Mouse (Mus musculus) neural tube, embryonic 14.5 days (tissue): ENCODE measurements around the gene Zfp972. TPM values are rescaled to one million over a fixed set of nuclear protein-coding genes. Genes with fewer than 3 reads are reported as not detected.
A peak's percentile ranks its signal among the peaks of the same experiment; 100 is the strongest.
"Not testable (repeated sequence)": the region's sequence is repeated elsewhere in the genome, so short reads cannot be mapped to it uniquely, and the experiment has no call there.

Experiments used
- ATAC-seq: fragments of 200-750 bp; cut with Nextera tagmentation; 2 replicates; pipeline ENCODE4 v1.8.0; 2017; ENCODE audit warnings: low read depth, mild to moderate bottlenecking, moderate TSS enrichment, moderate library complexity
- H3K27ac ChIP-seq: fragments of 300-500 bp; sonication (generic); 2 replicates; pipeline ENCODE4 v1.5.1; 2014; ENCODE audit warnings: low read depth, mild to moderate bottlenecking, control low read depth, low read length, moderate library complexity, mixed read lengths
- H3K27me3 ChIP-seq: fragments of 300-500 bp; sonication (generic); 2 replicates; pipeline ENCODE4 v1.6.1; 2014; ENCODE audit warnings: low read length; ENCODE audit not compliant: control insufficient read depth, insufficient read depth
- H3K36me3 ChIP-seq: fragments of 300-500 bp; sonication (generic); 2 replicates; pipeline ENCODE4 v1.6.1; 2014; ENCODE audit warnings: low read length, mixed read lengths; ENCODE audit not compliant: control insufficient read depth, insufficient read depth
- H3K4me1 ChIP-seq: fragments of 300-500 bp; sonication (generic); 2 replicates; pipeline ENCODE4 v1.6.1; 2014; ENCODE audit warnings: low read length; ENCODE audit not compliant: control insufficient read depth, insufficient read depth
- H3K4me2 ChIP-seq: fragments of 300-500 bp; sonication (generic); 2 replicates; pipeline ENCODE4 v1.6.1; 2014; ENCODE audit warnings: mild to moderate bottlenecking, low read depth, low read length, control low read depth
- H3K4me3 ChIP-seq: fragments of 300-500 bp; sonication (generic); 2 replicates; pipeline ENCODE4 v1.5.1; 2014; ENCODE audit warnings: low read depth, low read length, control low read depth, mixed read lengths
- H3K9ac ChIP-seq: fragments of 300-500 bp; sonication (generic); replicated peaks from 2 replicates; pipeline ENCODE4 v1.6.1; 2014; ENCODE audit warnings: low read depth, mild to moderate bottlenecking, control low read depth, low read length, mixed read lengths
- H3K9me3 ChIP-seq: fragments of 300-500 bp; sonication (generic); 2 replicates; pipeline ENCODE4 v1.6.1; 2016; ENCODE audit warnings: low read length; ENCODE audit not compliant: control insufficient read depth
- WGBS: fragments of 180-500 bp; shearing (Covaris S2); extraction: QIAGEN DNeasy Blood & Tissue Kit; methylation state at CpG from one replicate; pipeline ENCODE4 v1.1.7; 2014; 5-methylcytosine and 5-hydroxymethylcytosine counted together
- polyA plus RNA-seq: library from polyadenylated mRNA; unstranded; fragments of >200 nt; fragmentation: Nextera tagmentation; extraction: Ambion mirVana; gene quantifications from 2 replicates; pipeline ENCODE4 v1.2.1, GENCODE M21; 2014

Gene Zfp972
- not detected in 2 replicates for polyA plus RNA-seq

DNA sequence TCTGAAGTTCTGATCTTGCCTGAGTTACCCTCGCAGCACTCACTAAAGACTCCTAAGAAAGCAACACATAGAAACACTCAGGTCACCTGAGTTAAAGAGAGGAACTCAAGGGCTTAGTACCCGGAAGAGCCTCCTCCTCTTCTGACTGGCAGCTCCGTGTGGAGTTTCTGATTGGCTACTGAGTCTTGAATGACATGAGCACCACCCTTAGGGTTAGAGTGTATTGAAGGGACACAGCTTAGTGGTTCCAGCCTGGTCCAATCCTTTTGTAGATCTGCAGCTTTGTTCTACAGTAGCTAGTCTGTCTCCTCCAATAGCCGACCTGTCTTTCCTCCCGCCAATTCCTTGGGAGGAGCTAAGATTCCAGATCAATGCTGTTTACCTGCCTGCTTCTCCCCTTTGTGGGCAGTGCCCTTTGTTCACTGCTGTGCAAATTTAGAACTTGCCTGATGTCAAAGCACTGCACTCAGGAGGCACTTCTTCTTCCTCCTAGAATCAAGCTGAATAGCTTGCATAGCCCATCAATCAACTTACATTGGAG is at the start of gene Zfp972:
Zfp972 (minus strand) TSS at position 51 of the 541 bp plus-strand sequence.
- 76% methylated on average over 4 of the region's 5 CpGs for WGBS
- H3K9ac ChIP-seq, H3K4me1 ChIP-seq, H3K9me3 ChIP-seq, H3K27me3 ChIP-seq, H3K36me3 ChIP-seq, ATAC-seq, H3K4me3 ChIP-seq, H3K27ac ChIP-seq, H3K4me2 ChIP-seq: not testable (repeated sequence)

DNA sequence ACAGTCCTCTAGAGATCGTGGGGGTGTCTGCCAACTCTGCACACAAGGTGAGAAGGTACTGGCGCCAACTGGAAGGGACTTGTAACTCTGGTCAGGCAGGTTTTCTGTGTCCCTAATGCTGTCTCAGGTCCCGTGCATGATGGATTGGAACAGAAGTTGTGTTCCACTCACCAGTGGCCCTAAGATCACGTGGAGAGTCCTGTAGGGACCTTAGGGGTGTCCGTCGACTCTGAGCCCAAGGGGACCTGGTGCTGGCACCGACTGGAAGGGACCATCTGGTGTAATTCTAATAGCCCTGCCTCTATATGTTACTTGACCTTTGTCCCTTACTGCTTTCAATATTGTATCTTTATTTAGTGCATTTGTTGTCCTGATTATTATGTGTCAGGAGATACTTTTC is 49.4 kb upstream of the Zfp972 start:
- not testable (repeated sequence) for H3K9me3 ChIP-seq, H3K27ac ChIP-seq, H3K4me2 ChIP-seq, H3K9ac ChIP-seq, H3K4me3 ChIP-seq, H3K36me3 ChIP-seq, H3K27me3 ChIP-seq, ATAC-seq, H3K4me1 ChIP-seq
- WGBS: 80% methylated on average over 6 of the region's 7 CpGs

- not testable (repeated sequence) for ATAC-seq, H3K27ac ChIP-seq, H3K36me3 ChIP-seq, H3K9me3 ChIP-seq, H3K9ac ChIP-seq, H3K27me3 ChIP-seq, H3K4me1 ChIP-seq
- 0% methylated on average over 4 of the region's 7 CpGs for WGBS
- peak within 1 kb of the TSS; percentile 30 for H3K4me3 ChIP-seq
- peak within 1 kb of the TSS; percentile 20; the same call in 1 of the 2 replicates for H3K4me2 ChIP-seq
Observed at GRCm38 (mm10) chr2:177957145-177957544, 31.7 kb upstream of the Zfp972 start, which contains the start of gene Gm14326. Gene Gm14326, minus strand, starts transcription at chr2:177957297.

GRCm38 (mm10) chr2:177956734-177957133 is 31.3 kb upstream of the Zfp972 start:
- not testable (repeated sequence) for H3K9me3 ChIP-seq, H3K27ac ChIP-seq, H3K36me3 ChIP-seq, ATAC-seq, H3K27me3 ChIP-seq, H3K4me1 ChIP-seq, H3K9ac ChIP-seq
- peak overlapping the region; percentile 20; the same call in 1 of the 2 replicates for H3K4me2 ChIP-seq
- peak overlapping the region; percentile 30 for H3K4me3 ChIP-seq
- 1% methylated on average over 15 of the region's 18 CpGs for WGBS

DNA sequence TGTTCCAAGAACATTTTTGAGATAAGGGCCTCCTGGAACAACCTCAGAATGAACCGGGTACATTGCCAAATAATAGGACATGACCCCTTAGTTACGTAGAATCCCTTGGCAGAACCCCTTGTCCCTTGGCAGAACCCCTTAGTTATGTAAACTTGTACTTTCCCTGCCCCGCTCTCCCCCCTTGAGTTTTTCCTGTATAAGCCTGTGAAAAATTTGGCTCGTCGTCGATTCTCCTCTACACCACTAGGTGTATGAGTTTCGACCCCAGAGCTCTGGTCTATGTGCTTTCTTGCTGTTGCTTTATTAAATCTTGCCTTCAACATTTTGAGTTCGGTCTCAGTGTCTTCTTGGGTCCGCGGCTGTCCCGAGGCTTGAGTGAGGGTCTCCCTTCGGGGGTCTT is 22.1 kb downstream of the Zfp972 start:
- not testable (repeated sequence) for H3K27ac ChIP-seq, H3K9me3 ChIP-seq, H3K4me3 ChIP-seq, H3K36me3 ChIP-seq, H3K4me2 ChIP-seq, ATAC-seq, H3K4me1 ChIP-seq, H3K9ac ChIP-seq, H3K27me3 ChIP-seq
- 95% methylated on average over 4 of the region's 12 CpGs for WGBS

DNA sequence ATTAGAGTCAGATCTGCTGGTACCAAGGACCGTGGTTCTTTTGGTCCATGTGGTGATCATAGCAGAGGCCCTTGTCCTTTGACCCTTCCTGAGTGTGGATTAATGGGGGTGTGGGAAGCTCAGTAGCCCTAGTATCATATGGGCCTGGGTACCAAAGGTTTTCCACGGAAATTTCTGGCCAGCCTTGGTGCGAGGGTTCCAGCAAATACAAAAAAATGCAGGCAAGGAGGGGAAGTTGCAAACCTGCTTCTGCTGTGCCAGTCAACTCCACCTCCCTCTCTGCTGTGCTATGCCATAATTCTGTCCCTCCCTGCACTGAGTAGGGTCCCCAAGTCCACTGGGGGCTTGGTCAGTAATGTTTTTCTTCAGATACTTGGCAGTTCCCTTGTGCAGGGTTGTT is 27.2 kb downstream of the Zfp972 start:
- WGBS: 74% methylated on average over 2 of the region's 3 CpGs
- H3K4me3 ChIP-seq, H3K9me3 ChIP-seq, H3K36me3 ChIP-seq, H3K9ac ChIP-seq, H3K27ac ChIP-seq, H3K27me3 ChIP-seq, ATAC-seq, H3K4me1 ChIP-seq, H3K4me2 ChIP-seq: not testable (repeated sequence)

- H3K27me3 ChIP-seq, H3K4me2 ChIP-seq, H3K27ac ChIP-seq, H3K4me1 ChIP-seq, H3K9me3 ChIP-seq, H3K36me3 ChIP-seq, H3K4me3 ChIP-seq, ATAC-seq, H3K9ac ChIP-seq: not testable (repeated sequence)
- 58% methylated on average over 6 of the region's 13 CpGs for WGBS
Observed at GRCm38 (mm10) chr2:177897046-177897578, 28.3 kb downstream of the Zfp972 start, which contains the start of gene Gm14327. Gene Gm14327, plus strand, starts transcription at chr2:177897096.

- H3K27ac ChIP-seq, H3K9me3 ChIP-seq, H3K4me2 ChIP-seq, ATAC-seq, H3K9ac ChIP-seq, H3K27me3 ChIP-seq, H3K4me1 ChIP-seq, H3K4me3 ChIP-seq, H3K36me3 ChIP-seq: not testable (repeated sequence)
- 87% methylated on average over 14 of the region's 14 CpGs for WGBS
Observed at GRCm38 (mm10) chr2:177887743-177888142, 37.7 kb downstream of the Zfp972 start.

DNA sequence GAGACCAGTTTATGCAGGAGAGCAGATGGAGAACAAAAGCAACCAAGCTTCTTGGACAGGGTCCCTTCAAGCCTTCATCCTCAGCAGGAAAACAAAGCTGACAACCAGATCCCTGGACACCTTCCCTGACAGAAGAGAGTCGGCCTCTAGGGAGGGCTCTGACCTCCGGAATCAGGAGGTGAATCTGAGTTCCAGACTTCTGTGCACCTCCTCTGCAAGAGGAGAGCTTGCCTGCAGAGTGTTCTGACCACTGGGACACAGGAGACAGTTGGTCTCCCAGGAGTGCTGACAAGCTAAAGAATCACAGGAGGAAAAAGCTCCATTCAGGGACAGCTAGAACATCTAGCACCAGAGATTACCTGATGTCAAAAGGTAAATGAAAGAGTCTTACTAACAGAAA is 63.2 kb downstream of the Zfp972 start:
- H3K9me3 ChIP-seq, ATAC-seq, H3K4me3 ChIP-seq, H3K9ac ChIP-seq, H3K27ac ChIP-seq, H3K4me1 ChIP-seq, H3K27me3 ChIP-seq, H3K4me2 ChIP-seq, H3K36me3 ChIP-seq: not testable (repeated sequence)
- 88% methylated on average over 2 of the region's 2 CpGs for WGBS
